Mouse (Mus musculus): Measurements from ENCODE around the gene Bace2.

Bace2 gene

DNA sequence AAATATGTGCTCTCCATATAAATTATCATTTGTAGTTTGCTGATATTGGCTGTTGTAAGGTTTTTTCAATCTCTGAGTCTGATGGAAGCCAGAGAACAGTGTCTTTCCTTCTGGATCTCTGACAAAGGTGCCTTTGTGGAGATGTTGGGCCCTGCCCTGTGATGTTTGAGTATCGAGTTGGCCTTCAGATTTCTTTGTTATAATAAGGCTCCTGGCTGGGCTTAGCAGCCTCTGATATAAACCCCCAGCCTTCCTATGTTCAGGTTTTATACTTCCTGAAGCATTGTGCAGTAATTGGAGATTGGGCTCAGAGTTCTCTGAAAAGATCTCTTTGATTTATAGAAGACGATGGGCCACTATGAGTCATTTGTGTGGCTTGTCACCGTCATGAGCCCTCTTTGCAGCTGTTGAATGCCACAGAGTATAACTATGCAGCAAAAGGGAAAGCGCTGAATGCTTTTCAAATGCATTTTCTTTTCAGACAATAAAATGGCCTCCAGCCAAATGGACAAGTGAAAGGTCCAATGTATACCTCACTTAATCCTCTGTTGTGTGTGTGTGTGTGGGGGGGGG lies 45.8 kb downstream of the Bace2 start:
- no peak for DNase-seq

GRCm38 (mm10) chr16:97405476-97406012 lies 49.0 kb downstream of the Bace2 start:
- no peak for DNase-seq

DNA sequence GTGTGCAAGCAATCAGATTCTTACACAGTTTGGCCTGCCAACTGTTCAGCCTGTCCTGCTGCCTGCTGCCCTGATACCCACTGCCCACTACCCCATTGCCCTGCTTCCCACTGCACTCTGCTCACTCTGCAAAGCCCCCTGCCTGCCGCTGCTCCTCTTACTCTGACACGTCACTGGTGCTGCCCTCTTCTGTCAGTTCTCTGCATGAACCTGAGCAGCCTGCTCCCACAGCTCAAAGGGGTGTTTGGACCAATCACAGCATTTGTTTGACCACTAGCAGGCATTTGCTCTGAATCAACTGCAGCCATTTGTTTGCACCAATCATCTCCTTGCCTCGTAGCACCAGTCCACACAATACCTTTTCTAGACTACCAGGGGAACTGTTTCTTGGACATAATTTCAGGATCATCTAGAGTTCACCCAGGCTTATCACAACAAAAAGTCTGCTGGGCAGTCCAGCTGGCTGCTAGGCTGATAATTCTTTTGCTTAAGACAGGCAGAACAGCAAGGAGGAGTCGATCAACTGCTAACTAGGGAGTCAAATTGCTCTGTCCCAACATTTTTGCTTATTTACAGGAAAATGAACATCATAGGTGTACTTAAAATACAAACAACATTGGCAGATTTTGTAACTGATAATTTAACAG lies 61.5 kb downstream of the Bace2 start:
- peak; percentile 12 for DNase-seq

DNA sequence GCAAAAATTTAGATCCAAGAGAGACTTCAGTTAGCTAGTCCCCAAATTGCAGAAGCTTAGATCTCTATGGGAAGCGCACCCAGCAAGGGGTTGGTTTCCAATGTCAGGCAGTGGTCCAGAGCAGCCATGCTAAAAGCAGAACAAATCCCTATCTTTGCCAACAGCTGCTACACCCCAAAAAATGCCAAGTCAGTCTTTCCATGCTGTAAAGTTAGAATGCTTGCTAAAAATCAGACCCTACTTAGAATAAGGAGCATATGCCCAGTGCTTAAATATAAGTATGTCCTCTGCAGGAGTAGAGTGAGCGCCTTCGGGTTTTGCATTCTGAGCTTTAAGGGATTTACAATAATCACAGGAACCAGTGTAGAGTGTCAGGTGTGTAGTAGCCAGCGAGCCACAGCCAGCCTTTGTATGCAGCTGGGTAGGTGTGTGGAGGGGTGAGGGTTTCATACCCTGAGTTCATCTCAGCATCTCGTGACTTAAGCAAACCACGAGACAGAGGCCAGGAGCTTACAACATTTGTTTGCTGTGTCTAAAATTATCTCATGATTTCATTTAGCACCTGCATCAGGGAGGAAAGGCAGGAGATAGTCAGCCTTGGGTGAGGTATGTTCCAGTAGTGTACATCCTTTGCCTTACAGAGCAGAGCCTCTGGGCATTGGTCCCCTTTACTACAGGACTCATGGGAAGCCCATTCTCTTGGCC lies 62.4 kb downstream of the Bace2 start:
- no peak for DNase-seq

GRCm38 (mm10) chr16:97421671-97422070 lies 65.1 kb downstream of the Bace2 start:
- DNase-seq, result no peak

- no peak for DNase-seq
These were observed 67.1 kb downstream of the Bace2 start for GRCm38 (mm10) chr16:97423627-97424026.

DNA sequence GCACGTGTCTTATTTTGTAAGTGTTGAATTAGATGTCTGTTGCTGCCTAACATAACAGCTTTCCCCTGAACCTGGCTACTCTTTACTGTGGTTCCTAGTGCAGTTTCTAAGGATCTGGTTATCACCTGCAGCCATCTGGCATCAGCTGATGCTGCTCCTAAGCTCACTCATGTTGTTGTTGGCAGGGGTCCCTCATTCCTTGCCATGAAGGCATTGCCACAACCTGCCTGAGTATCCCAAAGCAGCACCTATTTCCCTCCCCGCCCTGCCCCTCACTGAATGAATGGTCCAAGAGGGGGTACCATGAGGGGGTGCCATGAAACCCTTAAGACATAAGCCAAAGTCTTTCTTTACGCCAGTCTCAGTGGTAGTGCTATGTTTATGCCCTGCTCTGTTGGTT lies 71.5 kb downstream of the Bace2 start:
- no peak for DNase-seq

- DNase-seq, result no peak
These were observed 73.5 kb downstream of the Bace2 start for GRCm38 (mm10) chr16:97430091-97430490.

DNA sequence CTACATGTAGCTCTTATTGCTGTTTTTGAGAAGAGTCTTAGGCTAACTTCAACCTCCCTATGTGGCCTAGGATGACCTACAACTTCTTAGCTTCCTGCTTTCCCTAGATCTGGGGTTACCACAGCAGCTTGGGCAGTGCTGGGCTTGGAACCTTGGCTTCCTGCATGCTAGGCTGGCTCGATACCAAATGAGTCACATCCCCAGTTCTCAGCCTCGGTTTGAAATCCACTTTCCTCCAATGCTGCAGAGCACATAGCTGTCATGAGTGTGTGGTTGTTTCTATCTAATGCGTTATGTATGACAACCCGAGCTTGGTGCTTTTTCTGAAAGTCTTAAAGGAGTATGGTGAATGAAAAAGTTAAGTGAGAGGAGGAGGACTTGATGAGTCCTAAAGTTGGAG lies 74.8 kb downstream of the Bace2 start:
- no peak for DNase-seq

- DNase-seq, result no peak
These were observed 77.7 kb downstream of the Bace2 start for GRCm38 (mm10) chr16:97434206-97434605.

GRCm38 (mm10) chr16:97437448-97438056 lies 81.0 kb downstream of the Bace2 start:
- no peak for DNase-seq

DNA sequence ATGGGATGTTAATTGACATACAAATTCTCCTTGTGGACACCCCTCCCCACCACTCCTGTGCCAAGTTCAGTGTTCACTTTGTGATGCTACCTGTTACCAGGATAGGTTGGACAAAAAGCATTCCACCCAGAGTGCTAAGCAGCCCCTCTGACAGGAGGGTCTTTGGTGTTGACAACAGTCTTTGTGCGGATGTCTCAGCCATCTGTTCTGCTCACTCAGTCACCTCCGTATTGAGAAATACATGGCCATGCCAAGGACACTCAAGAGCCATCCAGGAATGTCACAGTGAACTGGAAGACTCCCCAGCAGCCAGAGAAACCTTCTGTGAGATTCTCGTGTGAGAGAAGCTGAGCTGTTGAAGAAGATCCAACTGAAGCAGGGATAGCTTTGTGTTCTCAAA lies 81.6 kb downstream of the Bace2 start:
- DNase-seq, result no peak

DNA sequence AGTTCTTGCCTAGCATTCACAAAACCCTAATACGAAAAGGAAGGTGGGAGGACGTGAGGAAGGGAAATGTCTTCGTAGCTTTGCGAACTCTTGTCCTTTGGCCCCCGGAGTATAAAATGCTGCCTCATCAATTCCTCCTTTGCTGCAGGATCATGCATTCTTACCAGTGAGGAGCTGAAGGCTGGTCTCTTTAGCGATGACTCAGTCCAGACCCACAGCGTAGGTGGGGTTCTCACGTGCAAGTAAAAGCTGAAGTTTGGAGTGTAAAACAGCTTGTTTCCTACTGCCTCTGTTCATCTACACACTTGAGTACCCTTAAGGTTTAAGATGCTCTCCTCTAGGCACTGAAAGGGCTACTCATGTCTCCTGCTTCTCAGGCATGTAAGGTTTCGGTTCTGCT lies 85.4 kb downstream of the Bace2 start:
- no peak for DNase-seq

GRCm38 (mm10) chr16:97443670-97444263 lies 87.2 kb downstream of the Bace2 start:
- DNase-seq, result peak; percentile 39

GRCm38 (mm10) chr16:97447386-97447785 lies 90.8 kb downstream of the Bace2 start:
- no peak for DNase-seq

- DNase-seq, result no peak
These were observed 103.3 kb downstream of the Bace2 start for GRCm38 (mm10) chr16:97459831-97460230.

DNA sequence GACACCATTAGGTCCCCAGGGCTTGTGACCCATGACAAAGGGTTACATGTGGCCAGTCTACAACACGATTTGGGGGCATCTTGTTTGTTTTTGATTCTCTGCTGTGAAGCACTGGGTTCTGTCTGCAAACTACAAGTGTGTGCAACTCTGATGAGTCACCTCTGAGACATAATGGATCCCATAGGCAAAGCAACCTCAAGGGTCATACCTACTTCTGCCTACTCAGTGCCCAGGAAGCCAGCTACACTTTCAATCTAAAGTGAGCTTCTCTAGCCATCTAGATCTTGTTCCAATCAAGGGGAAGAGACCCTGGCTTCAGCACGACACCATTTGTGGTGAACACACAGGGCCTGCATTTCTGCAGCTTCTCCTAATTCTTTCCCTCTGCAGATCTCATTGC lies 104.7 kb downstream of the Bace2 start:
- no peak for DNase-seq

- peak; percentile 23 for DNase-seq
These were observed 106.1 kb downstream of the Bace2 start, which contains the start of gene Mx1 for GRCm38 (mm10) chr16:97462481-97463181. TSS of gene Mx1 (minus strand) at chr16:97462907.

- DNase-seq, result no peak
These were observed 109.8 kb downstream of the Bace2 start for GRCm38 (mm10) chr16:97466182-97466957.

DNA sequence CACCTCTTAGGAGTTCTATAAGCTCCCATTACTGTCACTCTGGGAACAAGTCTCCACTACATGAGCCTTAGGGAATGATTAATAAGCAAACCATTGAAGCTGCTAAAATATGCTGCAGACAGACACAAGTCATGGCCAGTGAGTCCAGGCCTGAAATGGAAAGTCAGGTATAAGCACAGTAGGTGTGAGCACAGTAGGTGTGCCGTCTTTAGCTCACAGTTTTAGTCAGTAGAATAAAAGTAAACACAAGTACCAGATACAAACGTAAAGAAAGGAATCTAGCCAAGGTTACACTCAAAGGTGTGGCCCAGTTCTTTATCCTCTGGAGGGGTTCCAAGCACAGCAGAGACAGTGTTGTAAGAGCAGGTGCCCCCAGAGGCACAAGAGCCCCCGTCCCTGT lies 110.9 kb downstream of the Bace2 start:
- no peak for DNase-seq

DNA sequence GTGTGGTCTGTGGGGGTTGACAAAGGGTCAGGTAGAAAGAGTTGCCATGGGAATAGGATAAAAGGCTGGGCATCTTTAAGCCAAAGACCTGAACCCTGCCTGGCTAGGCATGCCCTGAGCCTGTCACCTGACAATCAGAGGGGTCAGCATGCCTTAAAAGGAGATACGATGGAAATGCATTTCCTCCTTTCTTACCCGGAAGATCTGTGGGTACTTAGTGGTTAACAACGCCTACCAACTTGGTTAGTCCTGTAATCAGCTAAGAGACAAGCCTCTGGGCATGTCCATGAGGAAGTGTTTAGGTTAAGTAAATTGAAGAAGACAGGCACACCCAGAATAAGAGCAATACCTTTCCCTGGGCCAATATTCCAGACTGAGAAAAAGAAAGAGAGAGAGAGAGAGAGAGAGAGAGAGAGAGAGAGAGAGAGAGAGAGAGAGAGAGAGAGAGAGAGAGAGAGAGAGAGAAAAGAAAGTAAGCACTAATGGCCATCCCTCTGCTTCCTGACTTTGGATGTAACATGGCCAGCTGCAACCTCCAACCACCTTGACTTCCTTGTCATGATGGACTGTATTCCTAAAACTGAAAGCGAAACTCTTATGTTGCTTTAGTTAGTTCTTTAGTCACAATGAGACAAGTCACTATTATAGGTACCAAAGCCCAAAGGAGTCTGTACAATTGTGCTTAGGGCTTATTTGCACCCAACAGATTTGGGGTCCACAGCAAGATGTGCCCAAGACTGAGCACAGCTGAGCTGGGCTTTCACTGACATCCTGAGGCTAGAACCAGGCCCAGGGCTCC lies 111.7 kb downstream of the Bace2 start:
- DNase-seq, result no peak

Data from thymus, postnatal 14 days (tissue).